Comparison of ENCODE assay signal across 12 mouse cellular contexts in the genomic region with DNA sequence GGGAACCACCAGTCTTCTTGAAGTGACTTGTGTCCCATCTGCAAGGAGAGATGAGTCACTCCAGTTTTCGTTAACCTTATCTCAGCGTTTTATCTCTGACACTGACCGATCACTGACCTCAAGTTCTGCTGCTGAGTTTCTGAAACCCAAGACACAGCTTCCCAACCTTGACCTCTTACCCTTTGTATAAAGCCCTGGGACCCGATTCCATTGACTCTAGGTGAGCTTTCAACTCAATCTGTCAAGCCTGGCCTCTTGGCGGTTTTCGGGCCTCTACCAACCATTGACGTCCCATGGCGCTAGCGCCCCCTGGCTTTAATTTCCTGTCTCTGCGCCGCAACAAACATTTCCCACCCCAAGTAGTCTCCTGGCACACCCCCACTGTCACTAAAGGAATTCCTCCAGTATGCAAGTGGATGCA. TPM values are rescaled to one million over a fixed set of nuclear protein-coding genes. Genes with fewer than 3 reads are reported as not detected.
DNase-seq lines count a peak whose midpoint lies in the region; ATAC-seq lines count a peak whose summit lies in the region.
"Had no signal": no experiment of that assay in that cellular context is flagged by ENCODE, and none has a peak within 500 bp of the region (broad histone marks: within the 10 kb centered on the region; RNA-seq: fewer than 3 reads in every experiment).

No protein-coding gene starts in this region.

- no peaks in the 10 kb centered on the region for H3K36me3 ChIP-seq in forebrain, embryonic 14.5 days (ENCODE audit: control insufficient read depth, insufficient read depth, low read length)
- H3K36me3 ChIP-seq: heart, embryonic 15.5 days had no signal

- H3K4me3 ChIP-seq in forebrain, embryonic 14.5 days (ENCODE audit: low read depth, low read length), result no peak overlapping the region
- H3K4me3 ChIP-seq: heart, embryonic 15.5 days had no signal

- 59% methylated on average over 11 of the region's 11 CpGs for WGBS in forebrain, embryonic 14.5 days

- H3K9ac ChIP-seq in forebrain, embryonic 14.5 days (ENCODE audit: low read length), result no peak overlapping the region
- H3K9ac ChIP-seq: heart, embryonic 15.5 days had no signal

- intact Hi-C loops in left cerebral cortex, postnatal 4 days (cut with DNase I), result no loop called here
- intact Hi-C loops in left cerebral cortex, postnatal 10 days (cut with DNase I), result loop anchor here (5.0 kb wide), 1 partner anchor 38 kb away; the partner anchor contains the start of gene Nudt2

- no peak overlapping the region for H3K4me2 ChIP-seq in forebrain, embryonic 14.5 days (ENCODE audit: low read length)
- H3K4me2 ChIP-seq: heart, embryonic 15.5 days had no signal

- peak; percentile 49 for DNase-seq in cerebellum, adult 9-11 months
- peak; percentile 26 for DNase-seq in left cerebral cortex, postnatal 4 days
- no peak for DNase-seq in left cerebral cortex, postnatal 10 days (ENCODE audit: extremely low spot score in 1 of 2, low spot score in 2 of 2)
- DNase-seq in adrenal gland, postnatal 36 days, result peak; percentile 41 to 53
- peak; percentile 35 for DNase-seq in lung, postnatal 25 days (ENCODE audit: low spot score)
- no peak for DNase-seq in ovary, postnatal 10 days (ENCODE audit: low spot score)
- DNase-seq in forebrain, embryonic 14.5 days (ENCODE audit: low spot score), result no peak
- DNase-seq: thymus, adult 2 months had no signal

- no peaks in the 10 kb centered on the region for H3K9me3 ChIP-seq in forebrain, embryonic 14.5 days (replicated peaks; ENCODE audit: control insufficient read depth, low read length)
- H3K9me3 ChIP-seq: heart, embryonic 15.5 days had no signal

- H3K4me1 ChIP-seq in forebrain, embryonic 14.5 days (ENCODE audit: control insufficient read depth, insufficient read depth, low read length), result peaks cover 11% of the 10 kb centered on the region

- no peak for ATAC-seq in cerebellum, adult (ENCODE audit: insufficient number of reproducible peaks, low FRiP score, low TSS enrichment)
- no peak for ATAC-seq in forebrain, embryonic 14.5 days

- peaks cover 16% of the 10 kb centered on the region for H3K27me3 ChIP-seq in forebrain, embryonic 14.5 days (replicated peaks; ENCODE audit: control insufficient read depth, insufficient read depth, low read length)

- H3K27ac ChIP-seq in forebrain, embryonic 14.5 days (ENCODE audit: low read depth, low read length), result no peak overlapping the region
- H3K27ac ChIP-seq: heart, embryonic 15.5 days had no signal

RNA-seq across cellular contexts. Expression of gene AI464131, which starts 2.3 kb away (rescaled TPM):
- 10 to 100 TPM; 16.9 to 20.6 TPM for total RNA-seq in left cerebral cortex, postnatal 4 days (2021)
- 10 to 100 TPM; 33.6 to 37.4 TPM for total RNA-seq in left cerebral cortex, postnatal 10 days (2021)
- 10 to 100 TPM in 1 of 2 experiments, 1 to 10 TPM in 1; 8.4 to 14.8 TPM for total RNA-seq in adrenal gland, postnatal 36 days (2021)
- polyA plus RNA-seq in forebrain, embryonic 14.5 days (2014; fragmentation: Nextera tagmentation; extraction: Ambion mirVana), result 2.4 and 2.6 TPM in 2 replicates
- total RNA-seq: monocyte, adult 5-6 weeks had no signal

RNA-seq across cellular contexts. Expression of gene 1110017D15Rik, which starts 12.0 kb away (rescaled TPM):
- total RNA-seq in left cerebral cortex, postnatal 4 days (2021), result 10 to 100 TPM; 11.6 to 12.8 TPM
- 10 to 100 TPM in 1 of 2 experiments, 1 to 10 TPM in 1; 8.3 to 11.4 TPM for total RNA-seq in left cerebral cortex, postnatal 10 days (2021)
- 1 to 10 TPM in 1 of 2 experiments, not detected in 1; 1.3 TPM for total RNA-seq in adrenal gland, postnatal 36 days (2021)
- polyA plus RNA-seq in forebrain, embryonic 14.5 days (2014; fragmentation: Nextera tagmentation; extraction: Ambion mirVana), result 10.5 and 11.1 TPM in 2 replicates
- polyA plus RNA-seq: liver, embryonic 16.5 days had no signal

RNA-seq across cellular contexts. Expression of gene Nudt2, which starts 40.2 kb away (rescaled TPM):
- 10 to 100 TPM; 61.4 to 62.0 TPM for total RNA-seq in left cerebral cortex, postnatal 4 days (2021)
- 10 to 100 TPM; 32.8 to 34.8 TPM for total RNA-seq in left cerebral cortex, postnatal 10 days (2021)
- total RNA-seq in adrenal gland, postnatal 36 days (2021), result 10 to 100 TPM; 22.9 to 37.8 TPM
- 80.2 and 82.0 TPM in 2 replicates for polyA plus RNA-seq in forebrain, embryonic 14.5 days (2014; fragmentation: Nextera tagmentation; extraction: Ambion mirVana)

RNA-seq across cellular contexts. Expression of gene Kif24, which starts 40.5 kb away (rescaled TPM):
- total RNA-seq in left cerebral cortex, postnatal 4 days (2021), result 1 to 10 TPM; 2.9 to 4.3 TPM
- 1 to 10 TPM; 1.5 to 1.6 TPM for total RNA-seq in left cerebral cortex, postnatal 10 days (2021)
- total RNA-seq in adrenal gland, postnatal 36 days (2021), result 1 to 10 TPM; 1.4 to 2.1 TPM
- polyA plus RNA-seq in forebrain, embryonic 14.5 days (2014; fragmentation: Nextera tagmentation; extraction: Ambion mirVana), result 3.0 and 4.1 TPM in 2 replicates

Comparison
In these comparisons a context has a peak if more than half of its experiments do, and no peak if none do; other contexts are left out.
1. DNase-seq: peak in cerebellum, adult 9-11 months (single experiment), left cerebral cortex, postnatal 4 days (single experiment), adrenal gland, postnatal 36 days (2 of 2) and lung, postnatal 25 days (single experiment); none in left cerebral cortex, postnatal 10 days (0 of 2), ovary, postnatal 10 days (single experiment) and forebrain, embryonic 14.5 days (single experiment).